Mouse (Mus musculus): ENCODE measurements around the gene 9330182L06Rik. TPM values are rescaled to one million over a fixed set of nuclear protein-coding genes. Genes with fewer than 3 reads are reported as not detected.

9330182L06Rik gene
- total RNA-seq (2021): under 1 TPM in 1 of 2 experiments, not detected in 1; 0.13 TPM
- long read RNA-seq, experiment 1: 0 reads
- long read RNA-seq, experiment 2: 0 reads

DNA sequence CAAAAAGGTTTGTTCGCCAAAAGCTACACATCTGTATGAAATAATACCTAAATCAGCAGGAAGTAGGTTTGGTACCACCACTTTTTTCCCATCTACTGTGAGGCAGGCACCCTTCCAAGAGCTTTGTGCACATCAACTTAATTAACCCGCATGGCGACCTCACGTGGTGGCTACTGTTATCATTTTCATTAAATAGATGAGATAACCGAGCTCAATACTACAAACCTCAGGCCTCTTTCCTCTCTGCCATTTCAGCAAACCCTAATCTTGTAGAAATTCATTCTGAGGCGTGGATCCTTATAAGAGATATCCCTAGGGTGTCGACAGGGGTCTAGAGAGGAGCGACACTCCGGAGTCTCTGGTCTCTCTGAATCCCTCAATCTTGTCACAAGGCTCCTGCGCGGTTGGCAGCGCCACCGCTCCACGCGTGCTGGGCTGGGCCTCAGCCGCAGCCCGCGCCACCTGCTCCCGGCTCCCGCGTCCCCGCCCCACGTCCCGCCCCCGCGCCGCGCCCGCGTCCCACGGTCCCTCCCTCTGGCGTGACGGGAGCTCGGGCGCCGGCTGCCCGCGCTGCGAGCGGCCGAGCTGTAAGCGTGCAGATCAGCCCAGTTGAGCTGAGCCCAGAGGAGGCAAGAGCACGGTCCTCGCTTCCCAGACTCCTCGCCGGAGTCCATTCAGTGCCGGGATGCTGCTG lies at the start of gene 9330182L06Rik:
Gene 9330182L06Rik (plus strand): TSS at position 533 of the 694 bp plus-strand sequence.
- DNase-seq: peak; percentile 12

GRCm38 (mm10) chr5:9227456-9228008 lies 38.4 kb upstream of the 9330182L06Rik start:
- no peak for DNase-seq

GRCm38 (mm10) chr5:9264361-9264760 lies 1.6 kb upstream of the 9330182L06Rik start:
- no peak for DNase-seq

DNA sequence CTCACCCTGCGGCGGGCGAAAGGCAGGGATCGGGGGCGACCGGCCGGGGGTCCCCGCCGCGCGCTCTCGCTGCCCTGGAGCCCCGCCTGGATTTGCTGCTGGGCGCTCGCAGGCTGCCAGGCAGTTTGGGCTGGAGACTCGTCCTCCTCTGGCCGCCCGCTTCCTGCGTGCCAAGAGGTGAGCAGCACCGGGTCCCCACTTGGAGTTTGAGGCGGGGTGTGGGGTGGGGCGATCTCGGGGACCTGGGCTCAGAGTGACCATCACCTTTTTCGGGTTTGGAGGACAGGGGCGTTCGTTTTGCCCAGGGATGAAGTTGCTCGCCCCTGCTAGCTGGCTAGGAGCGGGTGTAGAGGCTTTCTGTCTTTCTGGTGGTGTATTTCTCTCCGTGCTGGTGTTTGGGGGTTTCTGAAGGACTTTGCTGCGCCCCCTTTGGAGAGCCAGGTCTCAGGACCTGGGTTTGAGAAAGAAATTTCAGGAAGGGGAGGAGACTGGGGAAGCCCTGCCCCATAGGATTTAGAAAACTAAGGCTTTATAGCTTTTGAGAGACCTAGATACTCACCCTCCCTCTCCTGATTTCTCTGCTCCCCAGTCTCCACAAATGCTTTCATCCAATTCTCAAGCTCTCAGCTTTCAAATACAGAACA lies 484 bp downstream of the 9330182L06Rik start:
- DNase-seq: no peak

DNA sequence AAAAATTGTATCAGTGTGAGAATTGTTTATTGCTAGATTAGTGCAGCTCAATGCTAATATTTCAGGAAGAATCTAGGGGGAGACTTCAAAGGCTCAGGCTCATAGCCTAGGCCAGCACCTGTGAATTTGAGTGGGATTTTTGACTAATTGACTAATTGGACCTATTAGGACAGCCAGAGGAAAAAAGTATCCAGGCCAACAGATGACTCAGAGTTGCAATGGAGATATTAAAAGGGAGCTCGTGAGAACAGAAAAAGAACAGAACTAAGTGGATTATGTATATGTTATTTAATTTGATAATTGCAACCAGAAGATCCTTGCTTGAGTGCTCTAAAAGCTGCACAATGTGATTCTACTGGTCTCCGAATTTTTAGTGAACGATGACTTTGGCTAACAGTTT lies 3.7 kb downstream of the 9330182L06Rik start:
- DNase-seq: no peak

GRCm38 (mm10) chr5:9272976-9273375 lies 7.1 kb downstream of the 9330182L06Rik start:
- DNase-seq: no peak

DNA sequence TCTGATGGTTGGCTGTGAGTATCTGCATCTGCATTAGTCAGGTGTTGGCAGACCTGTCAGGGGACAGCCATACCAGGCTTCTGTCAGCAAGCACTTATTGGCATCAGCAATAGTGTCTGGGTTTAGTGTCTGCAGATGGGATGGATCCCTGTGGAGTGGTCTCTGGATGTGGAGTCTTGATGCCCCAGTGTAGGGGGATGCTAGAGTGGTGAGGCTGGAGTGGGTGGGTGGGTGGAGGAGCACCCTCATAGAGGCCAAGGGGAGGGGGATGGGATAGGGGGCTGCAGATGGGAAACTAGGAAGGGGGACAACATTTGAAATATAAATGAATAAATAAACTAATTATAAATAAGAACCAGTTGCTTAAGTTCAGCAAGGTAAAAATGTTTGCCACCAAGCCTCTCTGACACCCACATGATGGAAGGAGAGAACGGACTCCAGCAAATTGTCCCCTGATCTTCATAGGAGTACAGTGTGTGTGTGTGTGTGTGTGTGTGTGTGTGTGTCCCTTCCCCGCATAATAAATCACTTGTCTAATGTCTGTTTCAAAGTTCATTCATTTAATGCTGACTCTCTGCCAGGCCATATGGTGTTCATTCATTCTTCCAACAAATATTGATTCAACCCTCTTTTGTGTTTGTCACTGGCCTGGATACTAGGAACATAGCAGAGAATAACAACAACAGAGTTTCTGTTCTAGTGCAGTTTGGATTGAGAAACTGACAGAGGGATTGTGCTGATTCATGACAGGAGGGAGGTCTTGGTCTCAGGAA lies 30.0 kb downstream of the 9330182L06Rik start:
- no peak for DNase-seq

- no peak for DNase-seq
Observed at GRCm38 (mm10) chr5:9296550-9296928, 30.6 kb downstream of the 9330182L06Rik start.

DNA sequence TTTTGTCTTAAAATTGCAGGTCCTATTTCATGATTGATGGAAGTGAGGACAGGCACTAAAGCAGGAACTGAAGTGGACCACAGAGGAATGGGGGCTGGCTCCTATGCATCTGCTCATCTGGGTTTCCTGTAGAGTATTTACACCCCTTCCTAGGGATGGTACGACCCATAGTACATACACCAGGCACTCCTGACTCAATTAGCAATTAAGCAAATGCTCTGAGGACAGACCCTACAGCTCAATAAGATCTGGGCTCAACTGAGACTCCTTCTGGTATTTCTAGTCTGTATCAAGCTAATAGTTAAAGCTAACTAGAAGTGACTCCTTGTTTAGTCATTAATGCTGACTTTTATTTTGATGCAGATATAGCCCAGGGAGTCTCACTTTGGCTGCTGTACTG lies 60.9 kb downstream of the 9330182L06Rik start:
- DNase-seq: no peak

DNA sequence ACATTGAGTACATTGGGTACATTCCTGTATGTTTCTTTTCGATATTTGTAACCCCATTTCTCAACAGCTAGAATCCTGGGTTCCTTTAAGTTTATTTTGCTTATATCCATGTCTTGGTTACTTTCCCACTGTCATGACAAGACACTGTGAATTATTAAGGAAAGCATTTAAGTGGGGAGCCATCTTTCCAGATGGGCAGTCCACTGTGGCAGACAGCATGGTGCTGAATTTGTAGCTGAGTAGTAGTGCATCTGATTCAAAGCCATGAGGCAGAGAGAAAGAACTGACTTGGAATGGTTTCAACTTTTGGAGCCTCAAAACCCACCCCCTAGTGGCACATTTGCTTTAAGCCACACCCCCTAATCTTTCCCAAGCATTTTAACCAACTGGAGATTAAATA lies 61.6 kb downstream of the 9330182L06Rik start:
- DNase-seq: no peak

GRCm38 (mm10) chr5:9338756-9339510 lies 73.0 kb downstream of the 9330182L06Rik start:
- DNase-seq: no peak

DNA sequence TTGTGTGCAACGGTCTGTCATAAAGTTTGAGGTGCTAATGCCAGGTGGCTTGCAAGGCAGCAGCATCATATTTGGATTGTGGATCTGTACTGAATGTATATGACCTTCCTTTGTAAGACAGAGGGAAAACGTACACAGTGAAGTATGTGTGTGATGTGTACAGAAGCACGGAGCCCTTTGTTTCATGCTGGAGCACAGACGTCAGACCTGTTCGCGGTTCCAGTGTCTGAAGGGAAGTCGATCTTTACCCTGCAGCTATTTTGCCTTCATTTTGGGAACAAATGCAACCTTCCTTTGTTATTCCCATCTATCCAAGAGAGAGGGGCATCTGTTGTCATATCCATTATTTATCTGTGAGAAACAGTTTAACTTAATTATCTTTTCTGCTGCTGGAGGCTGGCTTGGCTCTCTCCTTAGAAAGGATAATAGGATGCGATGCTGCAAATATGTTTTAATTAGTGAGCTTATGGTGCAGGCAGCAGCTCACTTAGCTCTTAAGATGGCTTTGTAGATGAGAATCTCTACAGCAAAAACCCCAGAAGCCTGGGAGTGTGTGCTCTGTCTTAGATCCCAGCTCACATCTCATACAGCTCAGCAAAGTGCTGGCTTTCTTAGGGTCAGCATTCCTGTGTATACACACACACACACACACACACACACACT lies 73.7 kb downstream of the 9330182L06Rik start:
- no peak for DNase-seq

DNA sequence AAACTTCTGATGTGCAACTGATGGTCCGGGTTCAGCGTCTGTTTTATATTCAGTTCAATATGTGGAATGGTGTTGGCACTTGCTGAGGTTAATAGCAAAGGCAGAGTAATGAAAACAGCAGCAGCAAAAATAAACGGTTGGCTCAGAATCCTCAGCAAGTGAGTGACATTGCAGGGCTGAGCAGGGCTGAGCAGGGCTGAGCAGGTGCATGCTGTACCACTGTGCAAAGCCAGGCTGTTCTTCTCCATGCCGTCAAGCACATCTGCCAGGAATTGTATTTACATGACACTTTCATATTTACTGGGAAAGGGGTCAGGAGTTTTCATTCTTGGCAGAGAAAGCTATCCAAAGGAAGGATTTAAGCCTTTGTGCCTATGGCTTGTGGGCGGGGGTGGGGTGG lies 78.7 kb downstream of the 9330182L06Rik start:
- no peak for DNase-seq

DNA sequence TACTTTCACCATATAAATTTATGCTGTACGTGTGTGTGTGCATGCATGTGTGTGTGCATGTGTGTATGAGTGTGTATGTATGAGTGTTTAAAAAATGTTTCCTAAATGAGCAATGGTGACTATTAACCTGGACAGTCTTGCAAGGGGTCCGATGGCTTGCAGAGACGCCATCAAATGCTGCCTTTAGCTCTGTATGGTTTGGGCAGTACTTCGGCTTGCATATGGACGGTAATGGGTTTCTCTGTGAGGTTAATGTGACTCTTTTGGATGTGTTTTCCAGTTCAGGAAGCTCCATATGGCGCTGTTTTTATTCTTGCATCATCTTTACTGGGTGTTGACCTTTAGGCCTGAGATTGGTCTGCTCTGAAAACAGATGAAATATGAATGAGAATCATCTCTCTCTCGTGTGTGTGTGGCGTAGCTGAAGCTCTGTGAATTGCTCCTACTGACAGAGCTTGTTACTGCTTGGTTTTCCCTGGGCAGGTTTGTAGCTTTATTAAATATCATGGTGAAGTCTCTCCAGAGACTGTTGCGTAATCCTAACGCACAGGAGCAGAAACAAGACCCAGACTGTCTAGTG lies 79.2 kb downstream of the 9330182L06Rik start:
- no peak for DNase-seq

DNA sequence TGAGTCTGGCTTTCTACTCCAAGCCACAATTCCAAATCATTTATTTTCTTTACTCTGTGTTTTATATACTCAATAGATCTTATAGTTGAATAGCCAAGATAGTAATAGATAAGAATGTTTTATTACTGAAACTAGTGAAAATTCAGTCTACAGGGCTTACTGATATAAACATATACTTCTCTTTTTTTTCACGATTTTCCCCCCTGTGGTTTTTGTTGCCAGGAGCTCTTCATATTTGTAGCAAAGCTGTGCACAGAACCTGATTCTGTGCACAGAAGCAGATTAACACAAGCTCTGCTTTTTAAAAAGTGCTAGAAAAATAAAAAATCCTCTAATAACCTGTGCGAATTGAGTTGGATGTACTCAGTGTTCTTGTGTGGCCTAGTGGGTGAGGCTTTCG lies 79.7 kb downstream of the 9330182L06Rik start:
- DNase-seq: no peak

DNA sequence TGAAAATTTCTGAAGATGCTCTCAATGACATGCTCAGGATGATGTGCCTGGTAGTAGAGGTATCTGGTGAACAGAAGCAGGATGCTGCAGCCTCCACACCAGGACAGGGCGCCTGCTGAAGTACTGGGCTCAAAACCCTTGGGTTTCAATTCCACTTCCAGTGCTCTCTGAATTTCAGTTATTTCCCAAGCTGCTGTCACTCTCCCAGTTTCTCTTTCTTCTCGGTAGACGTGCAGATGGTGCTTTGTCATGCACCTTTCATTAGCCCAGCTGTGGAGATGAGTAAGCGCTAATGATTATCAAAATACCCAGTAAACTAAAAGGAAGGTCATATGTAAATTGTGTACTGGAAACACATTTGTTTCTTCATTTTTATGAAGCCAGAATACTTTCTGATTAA lies 80.6 kb downstream of the 9330182L06Rik start:
- DNase-seq: no peak

GRCm38 (mm10) chr5:9352163-9352562 lies 86.2 kb downstream of the 9330182L06Rik start:
- DNase-seq: no peak

DNA sequence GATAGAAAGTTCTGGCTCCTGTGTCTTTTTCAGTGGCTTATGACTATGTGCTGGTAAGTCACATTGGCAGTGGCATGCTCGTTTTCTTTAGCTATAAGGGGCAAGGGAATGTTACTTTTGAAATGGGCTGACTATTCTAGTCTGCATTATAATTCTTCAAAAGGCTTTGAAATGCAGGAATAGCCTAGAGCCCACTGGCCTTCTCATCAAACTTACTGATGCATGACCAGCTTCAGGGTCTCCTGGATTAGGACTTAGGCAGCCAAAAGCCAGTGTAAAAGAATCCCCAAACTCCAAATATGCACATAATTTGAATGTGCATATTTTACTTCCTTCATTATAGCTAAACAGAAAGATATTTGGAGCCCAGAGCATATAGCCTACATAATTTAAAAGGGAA lies 86.7 kb downstream of the 9330182L06Rik start:
- DNase-seq: no peak

DNA sequence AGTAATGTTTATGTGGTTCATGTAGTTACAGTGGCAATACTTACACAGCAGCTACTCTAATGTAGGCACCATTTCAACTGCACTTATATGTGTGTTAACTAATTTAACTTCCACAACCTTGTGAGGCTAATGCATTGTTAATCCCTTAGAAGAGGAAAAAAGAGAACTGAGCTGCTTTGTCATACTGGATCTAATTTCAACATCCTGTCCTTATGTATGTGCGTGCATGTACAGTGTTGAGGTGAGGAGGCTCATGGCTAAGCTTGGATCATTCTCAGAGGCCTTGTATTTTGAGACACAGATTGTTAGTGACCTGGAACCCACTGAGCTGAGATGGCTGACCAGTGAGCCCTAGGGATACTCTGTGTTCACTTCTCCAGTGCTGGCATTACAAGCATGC lies 88.3 kb downstream of the 9330182L06Rik start:
- DNase-seq: no peak

DNA sequence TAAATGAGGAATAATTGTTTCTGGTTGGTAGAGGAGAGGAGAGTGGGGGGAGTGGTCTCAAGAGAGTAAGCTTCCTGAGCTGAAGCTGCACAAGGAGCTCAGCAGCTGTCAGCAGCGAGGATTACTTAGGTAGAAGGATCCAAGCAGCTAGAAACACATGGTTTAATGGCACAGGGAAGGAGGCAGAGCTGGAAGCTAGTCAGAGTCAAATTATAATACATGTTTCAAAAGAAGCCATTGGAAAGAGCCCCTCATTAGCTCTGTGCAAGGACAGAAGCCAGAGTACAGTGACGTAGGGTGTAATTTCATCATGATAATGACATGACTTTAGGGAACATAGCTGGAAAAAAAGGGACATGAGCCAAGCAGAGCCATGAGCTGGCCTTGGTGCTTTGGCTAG lies 92.2 kb downstream of the 9330182L06Rik start:
- no peak for DNase-seq
